Mouse (Mus musculus): ENCODE measurements around the gene Casq1.
"Not testable (repeated sequence)": the region's sequence is repeated elsewhere in the genome, so short reads cannot be mapped to it uniquely, and the experiment has no call there.

Casq1 gene

GRCm38 (mm10) chr1:172219451-172220406 lies at the start of gene Casq1:
Casq1 (minus strand) TSS chr1:172219868.
- DNase-seq: no peak

GRCm38 (mm10) chr1:172261477-172262078 lies 41.9 kb upstream of the Casq1 start, which contains the start of gene Igsf8:
Igsf8 (plus strand) TSS chr1:172261641.
- no peak for DNase-seq

GRCm38 (mm10) chr1:172258314-172258713 lies 38.6 kb upstream of the Casq1 start, which contains the start of gene Atp1a4:
Atp1a4 (minus strand) TSS chr1:172258414.
- DNase-seq: no peak

GRCm38 (mm10) chr1:172247679-172248078 lies 28.0 kb upstream of the Casq1 start:
- no peak for DNase-seq

- no peak for DNase-seq
These were observed 27.5 kb upstream of the Casq1 start for GRCm38 (mm10) chr1:172247216-172247615.

- DNase-seq: not testable (repeated sequence)
These were observed 25.0 kb upstream of the Casq1 start for GRCm38 (mm10) chr1:172244645-172245044.

- peak; percentile 39 for DNase-seq
These were observed 24.0 kb upstream of the Casq1 start for GRCm38 (mm10) chr1:172243547-172244205.

GRCm38 (mm10) chr1:172242401-172242800 lies 22.7 kb upstream of the Casq1 start:
- DNase-seq: no peak

- no peak for DNase-seq
These were observed 21.5 kb upstream of the Casq1 start for GRCm38 (mm10) chr1:172240945-172241708.

- DNase-seq: no peak
These were observed 9.5 kb upstream of the Casq1 start for GRCm38 (mm10) chr1:172229215-172229614.

- peak; percentile 45 for DNase-seq
These were observed 8.5 kb upstream of the Casq1 start for GRCm38 (mm10) chr1:172228209-172228608.

- DNase-seq: no peak
These were observed 1.8 kb upstream of the Casq1 start for GRCm38 (mm10) chr1:172221297-172222063.

GRCm38 (mm10) chr1:172220414-172220813 lies 746 bp upstream of the Casq1 start:
- no peak for DNase-seq

GRCm38 (mm10) chr1:172218164-172218910 lies 1.3 kb downstream of the Casq1 start:
- no peak for DNase-seq

- peak; percentile 87 for DNase-seq
These were observed 2.5 kb downstream of the Casq1 start for GRCm38 (mm10) chr1:172217148-172217547.

- no peak for DNase-seq
These were observed 4.9 kb downstream of the Casq1 start for GRCm38 (mm10) chr1:172214748-172215147.

- DNase-seq: no peak
These were observed 5.9 kb downstream of the Casq1 start for GRCm38 (mm10) chr1:172213771-172214170.

GRCm38 (mm10) chr1:172212776-172213175 lies 6.9 kb downstream of the Casq1 start:
- DNase-seq: no peak

GRCm38 (mm10) chr1:172207111-172207584 lies 12.5 kb downstream of the Casq1 start:
- DNase-seq: peak; percentile 60

GRCm38 (mm10) chr1:172206141-172206917 lies 13.3 kb downstream of the Casq1 start, which contains the start of gene Pea15a:
Pea15a (minus strand) TSS chr1:172206804.
- peak; percentile 85 for DNase-seq

Measured in cerebellum, adult 8-10 months (tissue).